Mouse (Mus musculus): Measurements from ENCODE around the gene Ly6g6d. TPM values are rescaled to one million over a fixed set of nuclear protein-coding genes. Genes with fewer than 3 reads are reported as not detected.

The Ly6g6d gene
- polyA plus RNA-seq, 1 experiment from 2014 or later: 1.5 TPM

- H3K9me3 ChIP-seq (ENCODE audit: control insufficient read depth, low read length): no peaks in the 10 kb centered on the region
- DNase-seq (ENCODE audit: low spot score, missing footprints) (no peak), ATAC-seq (ENCODE audit: low FRiP score) (peak; percentile 5; the same call in 1 of the 2 replicates)
- WGBS: 73% methylated on average over 9 of the region's 9 CpGs
- H3K4me1 ChIP-seq (ENCODE audit: control insufficient read depth, insufficient read depth, low read length): peaks cover 16% of the 10 kb centered on the region
- H3K4me2 ChIP-seq: no peak overlapping the region; the same call in 1 of the 2 replicates
- H3K27ac ChIP-seq (ENCODE audit: low read depth, low read length): peak overlapping the region; percentile 95
- peaks cover 24% of the 10 kb centered on the region for H3K36me3 ChIP-seq (ENCODE audit: control insufficient read depth, insufficient read depth, low read length)
- no peak overlapping the region; the same call in 1 of the 2 replicates for H3K4me3 ChIP-seq (ENCODE audit: low read depth, low read length)
- H3K27me3 ChIP-seq (ENCODE audit: control insufficient read depth, insufficient read depth, low read length): no peaks in the 10 kb centered on the region
- peak overlapping the region; percentile 98 for H3K9ac ChIP-seq (ENCODE audit: low read length)
These were observed 19.5 kb downstream of the Ly6g6d start for GRCm38 (mm10) chr17:35058316-35058715.

- no peaks in the 10 kb centered on the region for H3K9me3 ChIP-seq (ENCODE audit: control insufficient read depth, low read length)
- H3K4me3 ChIP-seq (ENCODE audit: low read depth, low read length): no peak overlapping the region
- ATAC-seq (ENCODE audit: low FRiP score): no peak
- 81% methylated on average over 3 of the region's 3 CpGs for WGBS
- no peak overlapping the region for H3K9ac ChIP-seq (ENCODE audit: low read length)
- no peak for DNase-seq (ENCODE audit: low spot score, missing footprints)
- no peaks in the 10 kb centered on the region for H3K27me3 ChIP-seq (ENCODE audit: control insufficient read depth, insufficient read depth, low read length)
- peaks cover 26% of the 10 kb centered on the region for H3K36me3 ChIP-seq (ENCODE audit: control insufficient read depth, insufficient read depth, low read length)
- peaks cover 19% of the 10 kb centered on the region for H3K4me1 ChIP-seq (ENCODE audit: control insufficient read depth, insufficient read depth, low read length)
- no peak overlapping the region for H3K27ac ChIP-seq (ENCODE audit: low read depth, low read length)
- no peak overlapping the region for H3K4me2 ChIP-seq
These were observed 20.8 kb downstream of the Ly6g6d start for GRCm38 (mm10) chr17:35057090-35057489.

GRCm38 (mm10) chr17:35055691-35056495 is 22.0 kb downstream of the Ly6g6d start:
- no peaks in the 10 kb centered on the region for H3K9me3 ChIP-seq (ENCODE audit: control insufficient read depth, low read length)
- no peak overlapping the region for H3K4me3 ChIP-seq (ENCODE audit: low read depth, low read length)
- H3K27ac ChIP-seq (ENCODE audit: low read depth, low read length): no peak overlapping the region
- 93% methylated on average over 7 of the region's 7 CpGs for WGBS
- ATAC-seq (ENCODE audit: low FRiP score): no peak
- H3K4me1 ChIP-seq (ENCODE audit: control insufficient read depth, insufficient read depth, low read length): peaks cover 27% of the 10 kb centered on the region
- DNase-seq (ENCODE audit: low spot score, missing footprints): no peak
- peaks cover 18% of the 10 kb centered on the region for H3K36me3 ChIP-seq (ENCODE audit: control insufficient read depth, insufficient read depth, low read length)
- H3K4me2 ChIP-seq: no peak overlapping the region
- no peaks in the 10 kb centered on the region for H3K27me3 ChIP-seq (ENCODE audit: control insufficient read depth, insufficient read depth, low read length)
- H3K9ac ChIP-seq (ENCODE audit: low read length): no peak overlapping the region

DNA sequence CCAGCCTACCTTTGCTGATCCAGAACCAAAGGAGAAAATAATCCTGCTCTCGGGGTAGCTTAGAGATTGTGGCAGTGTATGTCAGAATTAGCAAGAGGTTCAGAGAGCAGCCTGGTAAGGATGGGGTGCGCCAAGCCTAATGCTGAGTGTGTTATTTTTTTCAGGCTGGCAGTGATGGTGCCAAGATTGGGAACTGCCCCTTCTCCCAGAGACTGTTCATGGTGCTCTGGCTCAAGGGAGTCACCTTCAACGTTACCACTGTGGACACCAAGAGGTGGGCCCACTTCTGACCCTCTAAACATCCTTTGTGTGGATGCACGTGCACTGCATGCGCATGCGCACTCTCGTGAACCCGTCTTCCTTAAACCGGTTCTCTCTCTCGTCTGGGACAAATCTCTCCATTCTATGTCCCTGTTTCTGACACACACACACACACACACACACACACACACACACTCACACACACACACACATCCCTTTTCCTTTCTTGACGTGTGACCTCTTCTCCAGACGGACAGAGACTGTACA is 25.5 kb downstream of the Ly6g6d start:
- WGBS: 81% methylated on average over 12 of the region's 12 CpGs
- Histone ChIP-seq H3K4me2 (peak overlapping the region; percentile 68), H3K9me3 (ENCODE audit: control insufficient read depth, low read length) (no peaks in the 10 kb centered on the region), H3K9ac (ENCODE audit: low read length) (peak overlapping the region; percentile 83), H3K27ac (ENCODE audit: low read depth, low read length) (peak overlapping the region; percentile 88), H3K4me3 (ENCODE audit: low read depth, low read length) (peak overlapping the region; percentile 54), H3K27me3 (ENCODE audit: control insufficient read depth, insufficient read depth, low read length) (no peaks in the 10 kb centered on the region), H3K4me1 (ENCODE audit: control insufficient read depth, insufficient read depth, low read length) (peaks cover 40% of the 10 kb centered on the region), H3K36me3 (ENCODE audit: control insufficient read depth, insufficient read depth, low read length) (peaks cover 15% of the 10 kb centered on the region)
- DNase-seq (ENCODE audit: low spot score, missing footprints) (no peak), ATAC-seq (ENCODE audit: low FRiP score) (no peak)

- 3% methylated on average over 21 of the region's 21 CpGs for WGBS
- peak overlapping the region; percentile 68 for H3K4me2 ChIP-seq
- peak overlapping the region; percentile 88 for H3K27ac ChIP-seq (ENCODE audit: low read depth, low read length)
These were observed 26.4 kb downstream of the Ly6g6d start for GRCm38 (mm10) chr17:35051156-35052086.

DNA sequence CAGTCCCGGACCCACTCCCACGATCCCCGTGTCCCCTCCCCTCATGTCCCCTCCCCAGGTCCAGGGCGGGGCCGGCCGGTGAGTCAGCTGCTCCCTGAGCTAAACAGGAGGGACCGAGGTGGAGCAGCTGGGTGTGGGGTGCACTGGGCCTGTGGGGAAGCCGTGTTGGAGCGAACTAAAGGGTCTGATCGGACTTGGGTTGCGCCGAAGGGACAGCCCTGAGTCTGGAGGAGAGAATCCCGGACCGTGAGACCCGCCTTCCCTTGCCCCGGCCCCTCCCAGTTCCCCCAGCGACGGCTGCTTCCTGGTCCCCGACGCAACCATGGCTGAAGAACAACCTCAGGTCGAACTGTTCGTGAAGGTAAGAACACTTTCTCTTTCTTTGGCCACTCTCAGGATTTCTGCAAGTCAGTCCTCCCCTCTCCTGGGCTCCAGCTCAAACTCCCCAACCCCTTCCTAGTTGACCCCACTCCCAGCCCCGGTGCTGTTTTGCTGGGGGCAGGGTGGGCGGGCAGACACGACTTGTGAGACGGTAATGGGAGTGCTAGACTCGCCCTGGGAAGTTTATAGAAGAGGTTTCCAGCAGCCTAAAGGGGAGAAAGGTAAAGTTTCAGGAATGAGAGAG is 27.6 kb downstream of the Ly6g6d start:
- Histone ChIP-seq H3K4me2 (peak overlapping the region; percentile 68), H3K4me1 (ENCODE audit: control insufficient read depth, insufficient read depth, low read length) (peaks cover 52% of the 10 kb centered on the region), H3K9ac (ENCODE audit: low read length) (peak overlapping the region; percentile 83), H3K36me3 (ENCODE audit: control insufficient read depth, insufficient read depth, low read length) (peaks cover 10% of the 10 kb centered on the region), H3K27me3 (ENCODE audit: control insufficient read depth, insufficient read depth, low read length) (no peaks in the 10 kb centered on the region), H3K9me3 (ENCODE audit: control insufficient read depth, low read length) (no peaks in the 10 kb centered on the region), H3K27ac (ENCODE audit: low read depth, low read length) (peak overlapping the region; percentile 90), H3K4me3 (ENCODE audit: low read depth, low read length) (peak overlapping the region; percentile 54)
- ATAC-seq (ENCODE audit: low FRiP score) (0 out of 2 replicates have a peak, but pooled peaks have one; percentile 6), DNase-seq (ENCODE audit: low spot score, missing footprints) (peak; percentile 97)
- WGBS: under 1% methylated on average over 26 of the region's 27 CpGs

More at GRCm38 (mm10) chr17:35051156-35052086, 26.4 kb downstream of the Ly6g6d start:
- H3K4me3 ChIP-seq (ENCODE audit: low read depth, low read length): peak overlapping the region; percentile 54
- no peaks in the 10 kb centered on the region for H3K27me3 ChIP-seq (ENCODE audit: control insufficient read depth, insufficient read depth, low read length)
- H3K36me3 ChIP-seq (ENCODE audit: control insufficient read depth, insufficient read depth, low read length): peaks cover 15% of the 10 kb centered on the region
- H3K9ac ChIP-seq (ENCODE audit: low read length): peak overlapping the region; percentile 83
- H3K9me3 ChIP-seq (ENCODE audit: control insufficient read depth, low read length): no peaks in the 10 kb centered on the region
- ATAC-seq (ENCODE audit: low FRiP score): peak; percentile 75
- DNase-seq (ENCODE audit: low spot score, missing footprints): peak; percentile 97
- peaks cover 46% of the 10 kb centered on the region for H3K4me1 ChIP-seq (ENCODE audit: control insufficient read depth, insufficient read depth, low read length)

GRCm38 (mm10) chr17:35049561-35050016 is 28.3 kb downstream of the Ly6g6d start, which contains the start of gene Clic1:
Clic1 (plus strand) TSS chr17:35049966.
- peak; percentile 14; the same call in 1 of the 2 replicates for ATAC-seq (ENCODE audit: low FRiP score)
- Histone ChIP-seq H3K27ac (ENCODE audit: low read depth, low read length) (peak within 1 kb of the TSS; percentile 90), H3K9ac (ENCODE audit: low read length) (peak within 1 kb of the TSS; percentile 83), H3K4me2 (peak within 1 kb of the TSS; percentile 68), H3K4me1 (ENCODE audit: control insufficient read depth, insufficient read depth, low read length) (peaks cover 52% of the 10 kb centered on the region), H3K36me3 (ENCODE audit: control insufficient read depth, insufficient read depth, low read length) (peaks cover 10% of the 10 kb centered on the region), H3K27me3 (ENCODE audit: control insufficient read depth, insufficient read depth, low read length) (no peaks in the 10 kb centered on the region), H3K9me3 (ENCODE audit: control insufficient read depth, low read length) (no peaks in the 10 kb centered on the region), H3K4me3 (ENCODE audit: low read depth, low read length) (peak within 1 kb of the TSS; percentile 54)
- 1% methylated on average over 11 of the region's 11 CpGs for WGBS
- DNase-seq (ENCODE audit: low spot score, missing footprints): peak; percentile 97

DNA sequence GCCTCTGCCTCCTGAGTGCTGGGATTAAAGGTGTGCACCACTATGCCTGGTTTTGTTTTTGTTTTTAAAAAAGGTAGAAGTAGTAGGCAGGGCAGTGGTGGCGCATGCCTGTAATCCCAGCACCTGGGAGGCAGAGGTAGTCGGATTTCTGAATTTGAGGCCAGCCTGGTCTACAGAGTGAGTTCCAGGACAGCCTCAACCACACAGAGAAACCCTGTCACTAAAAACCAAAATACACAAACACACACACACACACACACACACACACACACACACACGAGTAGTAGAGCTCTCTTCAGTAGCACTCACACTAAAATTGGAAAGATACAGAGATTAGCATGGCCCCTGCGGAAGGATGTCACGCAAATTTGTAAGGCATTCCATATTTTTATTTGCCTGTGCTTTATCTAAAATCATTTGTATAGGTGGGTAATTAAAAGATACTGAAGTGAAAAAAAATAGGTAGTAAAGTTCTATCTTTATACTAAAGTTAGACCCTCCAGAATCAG is 28.9 kb downstream of the Ly6g6d start:
- no peaks in the 10 kb centered on the region for H3K9me3 ChIP-seq (ENCODE audit: control insufficient read depth, low read length)
- no peak overlapping the region for H3K9ac ChIP-seq (ENCODE audit: low read length)
- peak overlapping the region; percentile 68; the same call in 1 of the 2 replicates for H3K4me2 ChIP-seq
- no peaks in the 10 kb centered on the region for H3K27me3 ChIP-seq (ENCODE audit: control insufficient read depth, insufficient read depth, low read length)
- WGBS: 66% methylated on average over 5 of the region's 5 CpGs
- peak overlapping the region; percentile 90; the same call in 1 of the 2 replicates for H3K27ac ChIP-seq (ENCODE audit: low read depth, low read length)
- no peak overlapping the region; the same call in 1 of the 2 replicates for H3K4me3 ChIP-seq (ENCODE audit: low read depth, low read length)
- DNase-seq (ENCODE audit: low spot score, missing footprints) (no peak), ATAC-seq (ENCODE audit: low FRiP score) (no peak)
- H3K36me3 ChIP-seq (ENCODE audit: control insufficient read depth, insufficient read depth, low read length): peaks cover 7% of the 10 kb centered on the region
- peaks cover 52% of the 10 kb centered on the region for H3K4me1 ChIP-seq (ENCODE audit: control insufficient read depth, insufficient read depth, low read length)
